Mouse (Mus musculus) megakaryocyte, embryonic 14.5 days (primary cell): ENCODE data around the gene Gm20388.

Source experiments
- FLI1 ChIP-seq: IDR thresholded peaks from 2 replicates; pipeline ENCODE4 v1.6.1; 2012; ENCODE audit warnings: low read length, inconsistent platforms, mixed read lengths
- GATA1 ChIP-seq: IDR thresholded peaks from 3 replicates; pipeline ENCODE4 v1.6.1; 2012; ENCODE audit warnings: mixed read lengths, low read length, inconsistent platforms, borderline replicate concordance

GRCm38 (mm10) chr8:121730646-121731045 is 1820.0 kb downstream of the Gm20388 start:
- TF ChIP-seq GATA1 = no peak
- TF ChIP-seq FLI1 = no peak
